Mouse (Mus musculus): ENCODE measurements at regions not wholly inside any gene's neighbourhood (a gene's known extent, or its start where the extent isn't known, plus 50 kb on each side); places are given as distances from the start of the nearest gene placed in this dataset.

DNA sequence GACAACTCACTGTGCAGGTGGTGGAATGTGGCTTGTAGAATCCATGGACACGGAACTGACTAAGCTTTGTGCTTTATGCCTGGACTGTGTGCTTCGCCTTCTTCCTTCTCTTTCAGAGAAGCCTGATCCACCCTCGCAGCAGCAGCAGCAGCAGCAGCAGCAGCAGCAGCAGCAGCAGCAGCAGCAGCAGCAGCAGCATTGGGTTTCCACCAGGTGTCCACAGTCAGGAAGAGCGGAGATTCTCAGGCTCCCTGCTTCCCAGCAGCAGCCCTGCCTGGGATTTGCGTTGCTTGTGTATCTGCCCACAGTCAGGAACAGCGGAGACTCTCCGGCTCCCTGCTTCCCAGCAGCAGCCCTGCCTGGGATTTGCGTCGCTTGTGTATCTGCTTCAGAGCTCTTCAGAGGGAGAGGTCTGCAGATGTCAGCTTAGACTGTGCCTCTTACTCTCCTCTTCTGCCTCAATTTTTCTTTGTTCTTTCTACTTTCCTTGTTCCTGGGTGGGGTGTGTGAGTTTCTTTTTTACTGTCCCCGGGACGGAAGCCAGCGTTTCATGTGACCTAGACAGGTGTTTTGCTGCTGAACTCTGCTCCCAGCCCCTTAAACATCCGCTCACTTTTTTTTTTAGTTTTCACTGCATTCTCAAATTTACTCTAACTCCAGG, 168.1 kb upstream of the Olig3 start:
- Histone ChIP-seq H3K9me3 (replicated peaks; ENCODE audit: insufficient read depth, low read length) (no peaks in the 10 kb centered on the region), H3K9ac (ENCODE audit: control insufficient read depth, low read depth, low read length, poor library complexity, severe bottlenecking) (no peak overlapping the region), H3K27me3 (ENCODE audit: control insufficient read depth in 1 of 2, insufficient read depth in 2 of 2, low read length in 2 of 2) (peaks cover 3 to 4% of the 10 kb centered on the region in 2 experiments), H3K27ac (ENCODE audit: control insufficient read depth, low read depth, low read length) (no peak overlapping the region), H3K79me2 (ENCODE audit: control insufficient read depth, insufficient read depth, low read length, poor library complexity) (no peaks in the 10 kb centered on the region), H3K4me3 (ENCODE audit: control insufficient read depth in 1 of 2, insufficient read depth in 1 of 2, low read depth in 2 of 2, low read length in 2 of 2) (no peak overlapping the region), H3K4me1 (ENCODE audit: control insufficient read depth in 1 of 2, insufficient read depth in 2 of 2, low read length in 2 of 2) (peaks cover 0 to 4% of the 10 kb centered on the region in 2 experiments; a peak in 1 of 4 replicates), H3K36me3 (ENCODE audit: control insufficient read depth in 1 of 2, insufficient read depth in 2 of 2, low read length in 2 of 2) (peaks cover 0 to 2% of the 10 kb centered on the region in 2 experiments; a peak in 1 of 4 replicates)
- TF ChIP-seq ELF1 (IDR thresholded peaks at IDR 0.05; ENCODE audit: low read depth, low read length), result no peak
- no peak for TF ChIP-seq UBTF (IDR thresholded peaks at IDR 0.05; ENCODE audit: borderline replicate concordance, insufficient read depth, low read depth, low read length)
- no peak for TF ChIP-seq CTCF (IDR thresholded peaks at IDR 0.05 in 2 of 3, conservative IDR thresholded peaks at IDR 0.05 in 1 of 3; ENCODE audit: control insufficient read depth in 1 of 3, insufficient read depth in 1 of 3, low read depth in 2 of 3, low read length in 3 of 3, poor library complexity in 1 of 3, severe bottlenecking in 1 of 3)
- no peak for DNase-seq (ENCODE audit: low read depth, low spot score)

DNA sequence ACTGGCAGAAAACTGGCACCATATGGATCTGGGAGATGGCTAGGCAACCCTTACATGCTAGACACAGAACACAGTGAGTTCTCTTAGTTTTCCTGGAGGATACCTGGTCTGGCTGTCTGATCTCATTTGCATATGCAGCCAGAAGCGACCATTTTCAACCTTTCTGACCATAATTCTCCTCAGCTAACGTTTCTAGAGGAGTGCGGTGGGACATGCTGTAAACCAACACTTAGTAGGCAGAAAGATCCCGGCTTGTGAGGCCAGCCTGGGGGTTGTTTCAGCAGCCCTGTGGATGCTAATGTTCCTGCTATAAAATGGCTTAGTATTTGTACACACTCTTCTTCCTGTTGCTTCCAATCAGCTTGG, 168.6 kb upstream of the Olig3 start:
- Histone ChIP-seq H3K27ac (ENCODE audit: control insufficient read depth, low read depth, low read length) (no peak overlapping the region), H3K27me3 (ENCODE audit: control insufficient read depth in 1 of 2, insufficient read depth in 2 of 2, low read length in 2 of 2) (peaks cover 3 to 4% of the 10 kb centered on the region in 2 experiments), H3K4me1 (ENCODE audit: control insufficient read depth in 1 of 2, insufficient read depth in 2 of 2, low read length in 2 of 2) (peaks cover 0 to 4% of the 10 kb centered on the region in 2 experiments; a peak in 1 of 4 replicates), H3K9ac (ENCODE audit: control insufficient read depth, low read depth, low read length, poor library complexity, severe bottlenecking) (no peak overlapping the region), H3K4me3 (ENCODE audit: control insufficient read depth in 1 of 2, insufficient read depth in 1 of 2, low read depth in 2 of 2, low read length in 2 of 2) (no peak overlapping the region), H3K79me2 (ENCODE audit: control insufficient read depth, insufficient read depth, low read length, poor library complexity) (no peaks in the 10 kb centered on the region), H3K36me3 (ENCODE audit: control insufficient read depth in 1 of 2, insufficient read depth in 2 of 2, low read length in 2 of 2) (peaks cover 0 to 2% of the 10 kb centered on the region in 2 experiments; a peak in 1 of 4 replicates), H3K9me3 (replicated peaks; ENCODE audit: insufficient read depth, low read length) (no peaks in the 10 kb centered on the region)
- no peak for TF ChIP-seq POLR2AphosphoS2 (IDR thresholded peaks at IDR 0.05; ENCODE audit: low read length)
- TF ChIP-seq TAL1 (IDR thresholded peaks at IDR 0.05; ENCODE audit: low read length), result no peak
- no peak for TF ChIP-seq MYB (IDR thresholded peaks at IDR 0.05; ENCODE audit: low read depth, low read length)
- no peak for TF ChIP-seq TBP (IDR thresholded peaks at IDR 0.05; ENCODE audit: low read depth, low read length)
- DNase-seq (ENCODE audit: low read depth, low spot score), result no peak

GRCm38 (mm10) chr10:19187084-19187615, 169.2 kb upstream of the Olig3 start:
- Histone ChIP-seq H3K79me2 (ENCODE audit: control insufficient read depth, insufficient read depth, low read length, poor library complexity) (no peaks in the 10 kb centered on the region), H3K9ac (ENCODE audit: control insufficient read depth, low read depth, low read length, poor library complexity, severe bottlenecking) (no peak overlapping the region), H3K27me3 (ENCODE audit: control insufficient read depth in 1 of 2, insufficient read depth in 2 of 2, low read length in 2 of 2) (peaks cover 3 to 4% of the 10 kb centered on the region in 2 experiments), H3K9me3 (replicated peaks; ENCODE audit: insufficient read depth, low read length) (no peaks in the 10 kb centered on the region), H3K4me3 (ENCODE audit: control insufficient read depth in 1 of 2, insufficient read depth in 1 of 2, low read depth in 2 of 2, low read length in 2 of 2) (no peak overlapping the region), H3K4me1 (ENCODE audit: control insufficient read depth in 1 of 2, insufficient read depth in 2 of 2, low read length in 2 of 2) (peaks cover 0 to 4% of the 10 kb centered on the region in 2 experiments; a peak in 1 of 4 replicates), H3K27ac (ENCODE audit: control insufficient read depth, low read depth, low read length) (no peak overlapping the region), H3K36me3 (ENCODE audit: control insufficient read depth in 1 of 2, insufficient read depth in 2 of 2, low read length in 2 of 2) (peaks cover 0 to 2% of the 10 kb centered on the region in 2 experiments; a peak in 1 of 4 replicates)
- TF ChIP-seq GABPA (IDR thresholded peaks at IDR 0.05; ENCODE audit: low read depth, low read length) (no peak), USF2 (IDR thresholded peaks at IDR 0.05; ENCODE audit: borderline replicate concordance in 1 of 2, insufficient read depth in 1 of 2, low read depth in 1 of 2, low read length in 2 of 2) (no peak), ZC3H11A (IDR thresholded peaks at IDR 0.05; ENCODE audit: low read depth, low read length) (no peak), HCFC1 (IDR thresholded peaks at IDR 0.05; ENCODE audit: low read depth, low read length) (no peak)
- DNase-seq (ENCODE audit: low read depth, low spot score), result no peak
